Comparison of ENCODE assay signal across 9 mouse cellular contexts in genomic region chr6:52160511-52161335, GRCm38 (mm10). TPM values are rescaled to one million over a fixed set of nuclear protein-coding genes. Genes with fewer than 3 reads are reported as not detected.
A peak's percentile ranks its signal among the peaks of the same experiment; 100 is the strongest.
DNase-seq lines count a peak whose midpoint lies in the region; ATAC-seq and TF ChIP-seq lines count a peak whose summit lies in the region.
"Had no signal": no experiment of that assay in that cellular context is flagged by ENCODE, and none has a peak within 500 bp of the region (broad histone marks: within the 10 kb centered on the region; RNA-seq: fewer than 3 reads in every experiment).

No protein-coding gene starts in this region.

- H3K27me3 ChIP-seq in liver, adult 2 months (ENCODE audit: control insufficient read depth, insufficient read depth, low read length): peaks cover 30% of the 10 kb centered on the region; the same call in 1 of the 2 replicates
- peaks cover 97% of the 10 kb centered on the region for H3K27me3 ChIP-seq in embryonic facial prominence, embryonic 14.5 days (replicated peaks; ENCODE audit: control insufficient read depth, insufficient read depth, low read length)
- peaks cover 16% of the 10 kb centered on the region for H3K27me3 ChIP-seq in kidney, embryonic 14.5 days (ENCODE audit: control insufficient read depth, insufficient read depth, low read length)
- H3K27me3 ChIP-seq: Patski had no signal

- peak overlapping the region; percentile 16 for H3K9ac ChIP-seq in liver, adult 2 months (ENCODE audit: low read depth, low read length)
- peak overlapping the region; percentile 53; the same call in 1 of the 2 replicates for H3K9ac ChIP-seq in embryonic facial prominence, embryonic 14.5 days (ENCODE audit: low read depth, low read length)
- H3K9ac ChIP-seq in kidney, embryonic 14.5 days (ENCODE audit: low read depth, low read length): peak overlapping the region; percentile 60

- no peaks in the 10 kb centered on the region for H3K4me1 ChIP-seq in liver, adult 2 months (ENCODE audit: control insufficient read depth, insufficient read depth, low read length)
- H3K4me1 ChIP-seq in embryonic facial prominence, embryonic 14.5 days (ENCODE audit: control insufficient read depth, insufficient read depth, low read length): peaks cover 7% of the 10 kb centered on the region; the same call in 1 of the 2 replicates
- H3K4me1 ChIP-seq in kidney, embryonic 14.5 days (ENCODE audit: control insufficient read depth, insufficient read depth, low read length): peaks cover 60% of the 10 kb centered on the region

- ATAC-seq in embryonic facial prominence, embryonic 14.5 days (ENCODE audit: low read depth): no peak
- peak; percentile 24; the same call in 1 of the 2 replicates for ATAC-seq in kidney, embryonic 14.5 days (ENCODE audit: low FRiP score, low TSS enrichment)
- no peak for ATAC-seq in erythroblast, adult 5-6 weeks (replicated peaks; ENCODE audit: low FRiP score, poor library complexity, severe bottlenecking)
- ATAC-seq in CD4-positive, CD25-positive, alpha-beta regulatory T cell, adult 4 months: no peak

- WGBS in liver, adult 2 months: 5% methylated on average over 30 of the region's 30 CpGs
- 4% methylated on average over 30 of the region's 30 CpGs for WGBS in embryonic facial prominence, embryonic 14.5 days
- 2% methylated on average over 30 of the region's 30 CpGs for WGBS in kidney, embryonic 14.5 days

- H3K9me3 ChIP-seq in embryonic facial prominence, embryonic 14.5 days (ENCODE audit: control insufficient read depth, low read length): no peaks in the 10 kb centered on the region
- H3K9me3 ChIP-seq in kidney, embryonic 14.5 days (ENCODE audit: control insufficient read depth, low read length): no peaks in the 10 kb centered on the region

- peak overlapping the region; percentile 40; the same call in 1 of the 2 replicates for H3K4me3 ChIP-seq in liver, adult 2 months (ENCODE audit: insufficient read depth, low read depth, low read length)
- H3K4me3 ChIP-seq in embryonic facial prominence, embryonic 14.5 days (ENCODE audit: low read depth, low read length): peak overlapping the region; percentile 62; the same call in 1 of the 2 replicates
- H3K4me3 ChIP-seq in kidney, embryonic 14.5 days (ENCODE audit: low read length): peak overlapping the region; percentile 66

- H3K36me3 ChIP-seq in liver, adult 2 months (ENCODE audit: control insufficient read depth, insufficient read depth, low read length): no peaks in the 10 kb centered on the region
- H3K36me3 ChIP-seq in embryonic facial prominence, embryonic 14.5 days (ENCODE audit: control insufficient read depth, insufficient read depth, low read length): no peaks in the 10 kb centered on the region
- H3K36me3 ChIP-seq in kidney, embryonic 14.5 days (ENCODE audit: control insufficient read depth, insufficient read depth, low read length): no peaks in the 10 kb centered on the region

- no peak for DNase-seq in liver, adult 2 months (ENCODE audit: extremely low read depth, low read depth, low spot score)
- no peak for DNase-seq in liver
- no peak for DNase-seq in embryonic facial prominence, embryonic 14.5 days (ENCODE audit: low spot score)
- peak; percentile 69 to 87 for DNase-seq in lung, postnatal 4 days
- DNase-seq in spleen, postnatal 14 days (ENCODE audit: low spot score in 2 of 2): no peak

- H3K4me2 ChIP-seq in embryonic facial prominence, embryonic 14.5 days (ENCODE audit: low read depth, low read length): peak overlapping the region; percentile 99
- peak overlapping the region; percentile 82 for H3K4me2 ChIP-seq in kidney, embryonic 14.5 days (replicated peaks; ENCODE audit: low read depth, low read length)

- peak overlapping the region; percentile 57 for H3K27ac ChIP-seq in liver, adult 2 months (replicated peaks; ENCODE audit: insufficient read depth, low read depth, low read length)
- peak overlapping the region; percentile 67; the same call in 1 of the 2 replicates for H3K27ac ChIP-seq in embryonic facial prominence, embryonic 14.5 days (replicated peaks; ENCODE audit: low read depth, low read length)
- H3K27ac ChIP-seq in kidney, embryonic 14.5 days (ENCODE audit: low read depth, low read length): peak overlapping the region; percentile 94

- no peaks in the 10 kb centered on the region for H3K79me2 ChIP-seq in liver, adult 2 months (ENCODE audit: control insufficient read depth, insufficient read depth, low read length)

- TF ChIP-seq CTCF in liver, adult 2 months (IDR thresholded peaks at IDR 0.05; ENCODE audit: low read depth, low read length): no peak

- TF ChIP-seq POLR2A in liver, adult 2 months (IDR thresholded peaks at IDR 0.05; ENCODE audit: extremely low read depth, insufficient read depth, low read length): no peak

RNA-seq across cellular contexts. Expression of gene Hoxa1, which starts 2.6 kb away (rescaled TPM):
- 0.13 TPM in 1 of 2 replicates, not detected in the other for total RNA-seq in liver, adult 2 months (2014; rRNA removed)
- polyA plus RNA-seq in liver, adult 2 months (2012; rRNA removed): 0.10 and 0.18 TPM in 2 replicates
- 1.4 and 1.7 TPM in 2 replicates for polyA plus RNA-seq in embryonic facial prominence, embryonic 14.5 days (2014; fragmentation: Nextera tagmentation; extraction: Ambion mirVana)
- polyA plus RNA-seq in kidney, embryonic 14.5 days (2014; fragmentation: Nextera tagmentation; extraction: Ambion mirVana): 0.64 and 1.0 TPM in 2 replicates
- not detected in 2 replicates for total RNA-seq in erythroblast, adult 5-6 weeks (2015; ENCODE audit: low replicate concordance)
- total RNA-seq in erythroblast, adult 5-6 weeks (2017; ENCODE audit: low replicate concordance): not detected in 2 replicates
- polyA plus RNA-seq in CD4-positive, CD25-positive, alpha-beta regulatory T cell, adult 4 months (2017; shearing (Covaris generic)): not detected

RNA-seq across cellular contexts. Expression of gene Hoxa2, which starts 3.9 kb away (rescaled TPM):
- 0.09 and 0.40 TPM in 2 replicates for total RNA-seq in liver, adult 2 months (2014; rRNA removed)
- polyA plus RNA-seq in liver, adult 2 months (2012; rRNA removed): 0.27 and 0.34 TPM in 2 replicates
- polyA plus RNA-seq in embryonic facial prominence, embryonic 14.5 days (2014; fragmentation: Nextera tagmentation; extraction: Ambion mirVana): 7.2 and 11.1 TPM in 2 replicates
- polyA plus RNA-seq in kidney, embryonic 14.5 days (2014; fragmentation: Nextera tagmentation; extraction: Ambion mirVana): 4.7 and 5.5 TPM in 2 replicates
- not detected in 2 replicates for total RNA-seq in erythroblast, adult 5-6 weeks (2015; ENCODE audit: low replicate concordance)
- total RNA-seq in erythroblast, adult 5-6 weeks (2017; ENCODE audit: low replicate concordance): not detected in 2 replicates
- not detected for polyA plus RNA-seq in CD4-positive, CD25-positive, alpha-beta regulatory T cell, adult 4 months (2017; shearing (Covaris generic))

RNA-seq across cellular contexts. Expression of gene 5730596B20Rik, which starts 16.6 kb away (rescaled TPM):
- total RNA-seq in liver, adult 2 months (2014; rRNA removed): 0.09 TPM in 1 of 2 replicates, not detected in the other
- polyA plus RNA-seq in liver, adult 2 months (2012; rRNA removed): 0.02 TPM in 2 replicates
- polyA plus RNA-seq in embryonic facial prominence, embryonic 14.5 days (2014; fragmentation: Nextera tagmentation; extraction: Ambion mirVana): 0.10 and 0.46 TPM in 2 replicates
- polyA plus RNA-seq in kidney, embryonic 14.5 days (2014; fragmentation: Nextera tagmentation; extraction: Ambion mirVana): 2.7 and 2.9 TPM in 2 replicates
- not detected in 2 replicates for total RNA-seq in erythroblast, adult 5-6 weeks (2015; ENCODE audit: low replicate concordance)
- not detected in 2 replicates for total RNA-seq in erythroblast, adult 5-6 weeks (2017; ENCODE audit: low replicate concordance)
- polyA plus RNA-seq in CD4-positive, CD25-positive, alpha-beta regulatory T cell, adult 4 months (2017; shearing (Covaris generic)): not detected

RNA-seq across cellular contexts. Expression of gene Hoxa4, which starts 30.8 kb away (rescaled TPM):
- 0.28 TPM in 1 of 2 replicates, not detected in the other for total RNA-seq in liver, adult 2 months (2014; rRNA removed)
- polyA plus RNA-seq in liver, adult 2 months (2012; rRNA removed): 0.23 and 0.39 TPM in 2 replicates
- polyA plus RNA-seq in embryonic facial prominence, embryonic 14.5 days (2014; fragmentation: Nextera tagmentation; extraction: Ambion mirVana): 1.1 and 1.6 TPM in 2 replicates
- polyA plus RNA-seq in kidney, embryonic 14.5 days (2014; fragmentation: Nextera tagmentation; extraction: Ambion mirVana): 3.1 and 3.6 TPM in 2 replicates
- total RNA-seq in erythroblast, adult 5-6 weeks (2015; ENCODE audit: low replicate concordance): not detected in 2 replicates
- total RNA-seq in erythroblast, adult 5-6 weeks (2017; ENCODE audit: low replicate concordance): 0.34 TPM in 1 of 2 replicates, not detected in the other
- polyA plus RNA-seq in CD4-positive, CD25-positive, alpha-beta regulatory T cell, adult 4 months (2017; shearing (Covaris generic)): not detected

RNA-seq across cellular contexts. Expression of gene Hoxa5, which starts 43.7 kb away (rescaled TPM):
- total RNA-seq in liver, adult 2 months (2014; rRNA removed): 0.28 and 0.40 TPM in 2 replicates
- 0.10 and 0.16 TPM in 2 replicates for polyA plus RNA-seq in liver, adult 2 months (2012; rRNA removed)
- polyA plus RNA-seq in embryonic facial prominence, embryonic 14.5 days (2014; fragmentation: Nextera tagmentation; extraction: Ambion mirVana): 2.4 and 3.3 TPM in 2 replicates
- 15.7 and 16.6 TPM in 2 replicates for polyA plus RNA-seq in kidney, embryonic 14.5 days (2014; fragmentation: Nextera tagmentation; extraction: Ambion mirVana)
- total RNA-seq in erythroblast, adult 5-6 weeks (2015; ENCODE audit: low replicate concordance): not detected in 2 replicates
- total RNA-seq in erythroblast, adult 5-6 weeks (2017; ENCODE audit: low replicate concordance): 0.17 and 0.56 TPM in 2 replicates
- polyA plus RNA-seq in CD4-positive, CD25-positive, alpha-beta regulatory T cell, adult 4 months (2017; shearing (Covaris generic)): not detected

Comparison
In these comparisons a context has a peak if more than half of its experiments do, and no peak if none do; other contexts are left out.
1. DNase-seq: peak in lung, postnatal 4 days (2 of 2); none in liver, adult 2 months (single experiment), liver (single experiment), embryonic facial prominence, embryonic 14.5 days (single experiment) and spleen, postnatal 14 days (0 of 2).
2. Peak in every context shown above with its lines, with median percentiles within 50 percentile points of each other: H3K27ac ChIP-seq, H3K4me3 ChIP-seq and H3K9ac ChIP-seq.